Mouse (Mus musculus): ENCODE results near the gene Ifitm3.
"Not testable (repeated sequence)": the region's sequence is repeated elsewhere in the genome, so short reads cannot be mapped to it uniquely, and the experiment has no call there.

Gene Ifitm3

GRCm38 (mm10) chr7:141032458-141033167 lies 22.0 kb upstream of the Ifitm3 start:
- no peak for DNase-seq

GRCm38 (mm10) chr7:141030390-141030789 lies 19.8 kb upstream of the Ifitm3 start:
- no peak for DNase-seq

- no peak for DNase-seq
Measured at GRCm38 (mm10) chr7:141028831-141029230, 18.3 kb upstream of the Ifitm3 start, which contains the start of gene Gm17387. Gene Gm17387, plus strand, starts transcription at chr7:141029131.

GRCm38 (mm10) chr7:141026740-141027098 lies 16.1 kb upstream of the Ifitm3 start:
- no peak for DNase-seq

GRCm38 (mm10) chr7:141026097-141026739 lies 15.6 kb upstream of the Ifitm3 start:
- DNase-seq, result no peak

GRCm38 (mm10) chr7:141024865-141025838 lies 14.6 kb upstream of the Ifitm3 start:
- no peak for DNase-seq

GRCm38 (mm10) chr7:141021489-141022449 lies 11.2 kb upstream of the Ifitm3 start:
- DNase-seq, result no peak

- DNase-seq, result no peak
Measured at GRCm38 (mm10) chr7:141019028-141019427, 8.5 kb upstream of the Ifitm3 start.

GRCm38 (mm10) chr7:141017824-141018223 lies 7.3 kb upstream of the Ifitm3 start, which contains the start of gene Ifitm6:
Gene Ifitm6, minus strand, starts transcription at chr7:141017924.
- DNase-seq, result not testable (repeated sequence)

- DNase-seq, result no peak
Measured at GRCm38 (mm10) chr7:141016707-141017697, 6.4 kb upstream of the Ifitm3 start.

- DNase-seq, result no peak
Measured at GRCm38 (mm10) chr7:141011238-141011770, 734 bp upstream of the Ifitm3 start.

- no peak for DNase-seq
Measured at GRCm38 (mm10) chr7:141009665-141010064, 905 bp downstream of the Ifitm3 start.

- peak; percentile 31 for DNase-seq
Measured at GRCm38 (mm10) chr7:141008938-141009660, 1.5 kb downstream of the Ifitm3 start.

GRCm38 (mm10) chr7:141008312-141008761 lies 2.2 kb downstream of the Ifitm3 start:
- no peak for DNase-seq

GRCm38 (mm10) chr7:141006914-141007313 lies 3.7 kb downstream of the Ifitm3 start:
- no peak for DNase-seq

- DNase-seq, result no peak
Measured at GRCm38 (mm10) chr7:141006446-141006845, 4.1 kb downstream of the Ifitm3 start.

- no peak for DNase-seq
Measured at GRCm38 (mm10) chr7:141003248-141004010, 7.1 kb downstream of the Ifitm3 start.

- DNase-seq, result no peak
Measured at GRCm38 (mm10) chr7:141000881-141001708, 9.5 kb downstream of the Ifitm3 start.
